Mouse (Mus musculus) c-Kit-positive CD71-negative TER-119-negative erythroid progenitor cells, embryonic 14.5 days (primary cell): ENCODE results near the gene Cep41.

Source experiments
- DNase-seq: peaks from one replicate; pipeline ENCODE4 v3.0.0-alpha.2; 2013; ENCODE audit warnings: low read depth

The Cep41 gene

DNA sequence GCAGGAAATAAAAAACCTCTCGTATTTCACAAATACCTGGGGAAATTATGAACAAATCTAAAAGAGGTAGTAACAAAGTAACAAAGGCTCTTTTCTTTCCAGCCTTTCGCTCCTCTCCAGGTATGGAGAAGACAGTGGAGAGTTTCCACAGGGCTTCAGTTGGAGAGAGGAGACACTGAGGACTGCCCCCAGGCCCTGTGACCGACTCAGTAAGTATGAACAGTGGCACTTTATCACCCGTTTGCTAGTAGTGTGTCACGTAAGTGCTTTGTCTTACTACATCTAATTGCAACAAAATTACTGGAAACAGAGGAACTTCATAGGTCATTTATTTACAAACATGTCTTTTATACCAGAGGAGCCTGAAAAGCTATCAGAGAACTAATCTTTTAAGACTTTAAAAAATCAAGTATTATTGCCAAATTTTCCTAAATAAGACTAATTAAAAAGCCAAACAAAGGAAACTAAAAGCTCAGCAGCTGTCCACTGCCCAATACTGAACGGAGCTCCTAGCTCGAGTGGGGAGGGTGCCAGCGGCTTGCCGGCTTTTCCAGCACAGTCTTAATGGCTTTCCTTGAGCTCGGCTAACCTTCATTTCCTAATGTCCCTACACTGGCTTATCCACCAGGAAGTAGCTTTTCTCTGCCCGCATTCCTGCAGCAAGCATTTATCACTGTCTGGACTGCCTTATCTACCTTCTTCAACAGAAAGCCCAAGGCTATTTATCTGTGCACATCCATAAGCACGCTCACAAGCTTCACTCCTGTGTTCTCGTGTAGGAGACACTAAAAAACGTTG, 19.6 kb downstream of the Cep41 start:
- no peak for DNase-seq

DNA sequence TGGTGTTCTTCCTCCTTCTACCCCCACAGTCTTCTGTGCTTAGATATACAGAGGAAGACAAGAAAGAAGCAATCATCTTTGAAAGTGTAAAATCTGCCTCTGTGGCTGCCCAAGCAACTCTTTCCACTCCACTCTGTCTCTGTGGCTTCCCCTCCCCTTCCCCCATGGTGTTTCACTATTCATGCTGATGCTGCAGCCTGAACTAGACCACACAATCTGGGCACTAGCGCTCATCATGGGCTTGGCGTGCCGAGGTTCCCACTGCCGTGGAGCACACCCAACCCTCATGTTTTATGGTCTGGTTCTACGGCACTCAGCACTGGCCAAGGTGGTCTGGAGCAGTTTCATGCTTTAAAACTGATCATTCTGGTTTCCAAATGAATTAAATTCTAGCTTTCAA, 21.9 kb downstream of the Cep41 start:
- DNase-seq, result no peak

DNA sequence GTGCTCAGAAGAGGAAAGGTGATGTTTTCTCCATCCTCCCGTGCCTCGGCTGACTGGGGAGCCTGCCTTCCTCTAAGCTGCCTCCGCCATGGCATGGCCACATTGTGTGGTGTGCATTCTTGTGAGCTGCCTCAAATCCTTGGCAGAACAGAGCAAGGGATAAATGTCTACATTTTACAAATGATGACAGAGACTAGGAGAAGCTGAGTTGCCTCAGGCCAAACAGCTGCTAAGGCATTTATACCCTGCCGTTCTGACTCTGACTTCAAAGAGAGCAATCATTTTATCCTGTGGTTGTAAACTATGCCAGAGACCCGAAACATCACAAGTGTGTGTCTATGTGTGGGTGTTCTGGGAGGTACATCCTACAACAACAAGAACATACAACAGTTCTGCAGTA, 26.0 kb downstream of the Cep41 start:
- no peak for DNase-seq

DNA sequence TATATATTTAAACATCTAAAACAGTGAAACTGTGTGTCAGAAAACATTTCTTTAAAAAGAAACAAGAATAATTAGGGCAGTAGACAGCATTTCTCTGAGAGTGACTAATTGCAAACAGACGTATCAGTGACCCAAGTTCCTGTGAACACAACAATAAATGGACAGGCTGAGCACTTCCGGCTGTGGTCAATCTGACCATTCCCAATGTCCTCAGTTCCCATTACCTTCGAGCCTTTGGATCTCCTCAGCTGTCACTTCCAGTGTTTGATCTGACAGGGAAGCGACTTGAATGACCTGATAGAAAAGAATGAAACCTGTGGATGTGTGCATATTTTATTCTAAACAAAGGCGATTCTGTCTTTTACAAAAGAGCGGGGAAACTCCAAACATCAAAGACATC, 27.5 kb downstream of the Cep41 start:
- DNase-seq, result no peak

DNA sequence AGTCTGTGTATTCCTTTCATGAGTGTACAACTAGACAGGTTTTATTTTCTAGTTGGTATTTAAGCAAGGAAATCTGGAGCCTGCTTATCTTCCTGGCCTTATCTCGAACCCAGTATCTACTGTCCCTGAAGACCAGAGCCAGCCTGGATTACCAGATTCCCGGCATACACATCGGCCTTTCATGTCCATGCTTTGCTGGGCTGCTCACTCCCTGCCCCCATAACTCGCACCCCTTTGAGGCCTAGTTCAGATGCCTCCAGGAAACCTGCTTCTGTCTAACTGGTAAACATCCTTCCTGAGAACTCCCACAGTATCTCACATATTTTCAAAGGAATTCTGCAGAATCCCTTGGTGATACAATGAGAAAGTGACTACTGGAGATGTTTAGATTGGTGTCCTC, 28.3 kb downstream of the Cep41 start:
- no peak for DNase-seq

DNA sequence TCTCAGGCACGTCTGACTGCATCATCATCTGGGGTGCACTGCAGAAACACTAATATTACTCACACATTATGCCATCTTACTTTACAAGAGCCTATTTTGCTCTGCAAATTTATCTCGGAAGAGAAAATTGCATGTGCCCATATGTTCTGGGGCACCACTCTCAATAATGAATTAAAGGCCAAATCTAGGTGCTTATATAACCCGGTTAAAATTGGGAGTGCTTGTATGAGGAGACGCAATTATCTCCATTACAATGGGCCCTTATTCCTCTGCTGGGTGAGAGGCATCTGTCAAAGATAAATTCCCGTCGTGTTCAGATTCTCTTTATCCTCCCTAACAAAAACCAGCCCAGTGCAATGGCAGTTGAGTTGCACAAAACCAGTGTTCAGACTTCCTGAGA, 28.8 kb downstream of the Cep41 start:
- DNase-seq, result no peak

DNA sequence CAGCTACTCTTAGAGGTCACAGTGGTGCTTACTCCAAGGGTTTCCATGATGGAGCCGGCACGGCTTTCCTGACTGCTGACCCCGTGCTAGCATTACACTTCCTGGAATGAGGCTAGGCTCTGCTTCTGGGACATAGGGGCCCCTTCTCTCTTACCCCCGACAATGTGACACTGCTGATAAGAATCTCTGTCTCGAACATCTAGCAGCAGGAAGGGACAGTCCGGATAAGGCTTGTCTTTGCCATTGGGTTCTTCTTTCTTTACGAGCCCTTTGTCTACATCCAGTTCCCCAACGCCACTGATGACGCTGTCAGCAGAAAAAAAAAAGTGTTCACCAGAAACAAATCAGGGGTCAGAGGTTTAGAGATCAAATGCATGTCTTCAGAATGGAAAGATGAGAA, 34.9 kb downstream of the Cep41 start:
- no peak for DNase-seq

DNA sequence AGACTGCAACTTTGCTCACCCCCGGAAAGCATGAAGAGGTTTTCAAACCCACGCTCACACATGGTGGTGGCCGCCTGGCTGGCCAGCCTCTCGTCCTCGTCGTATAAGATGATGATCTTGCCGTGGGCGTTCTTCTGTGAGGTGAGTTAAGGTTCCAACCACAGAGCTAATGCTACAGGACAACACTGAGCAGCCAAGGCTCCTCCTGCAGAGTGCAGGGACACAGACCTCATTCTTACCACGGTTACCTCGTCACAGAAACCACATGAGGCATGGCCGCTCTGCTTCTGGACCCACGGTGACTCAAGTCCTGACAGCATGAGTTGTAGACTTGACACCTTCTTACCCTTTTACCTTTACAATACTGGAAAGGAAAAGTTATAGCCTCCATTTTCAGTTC, 36.3 kb downstream of the Cep41 start:
- DNase-seq, result no peak

DNA sequence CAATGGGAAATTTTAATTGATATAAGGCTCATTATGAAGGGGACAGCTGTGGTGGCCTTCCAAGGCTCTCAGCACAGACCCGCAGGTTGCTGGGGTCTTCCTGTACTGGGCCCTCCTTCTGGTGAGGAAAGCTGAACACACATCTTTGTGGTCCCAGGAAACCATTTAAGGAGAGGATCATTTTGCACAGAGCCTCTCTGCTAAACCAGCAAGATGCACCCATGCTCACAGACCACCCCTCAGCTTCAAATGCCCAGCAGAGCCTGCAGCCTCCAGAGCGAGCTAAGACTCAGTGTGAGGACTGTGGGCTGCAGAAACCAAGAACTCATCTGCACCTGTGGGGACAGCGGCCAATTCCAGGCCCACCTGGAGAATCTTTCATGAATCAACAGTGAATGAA, 38.6 kb downstream of the Cep41 start:
- DNase-seq, result no peak

DNA sequence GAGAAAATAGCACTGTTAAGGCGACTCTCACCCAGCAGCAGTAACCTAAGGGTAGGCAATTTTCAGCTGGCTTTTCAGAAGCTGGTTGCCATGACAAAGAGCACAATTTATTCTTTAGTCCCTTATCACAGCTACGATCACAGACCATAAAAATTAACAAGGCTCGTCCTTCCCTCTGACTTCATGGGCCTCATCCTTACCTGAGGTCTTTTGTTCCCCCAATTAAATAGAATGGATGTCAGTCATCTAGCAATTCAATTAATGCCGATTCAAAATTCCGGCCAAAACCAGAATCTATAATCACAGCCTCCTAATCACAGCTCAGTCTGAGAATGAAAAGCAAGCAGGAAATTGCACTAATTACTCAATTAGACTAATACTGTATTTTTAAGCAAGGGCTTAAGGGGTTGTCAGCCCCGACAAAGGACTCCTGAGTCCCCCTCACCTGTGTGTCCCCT, 39.1 kb downstream of the Cep41 start:
- DNase-seq, result no peak

DNA sequence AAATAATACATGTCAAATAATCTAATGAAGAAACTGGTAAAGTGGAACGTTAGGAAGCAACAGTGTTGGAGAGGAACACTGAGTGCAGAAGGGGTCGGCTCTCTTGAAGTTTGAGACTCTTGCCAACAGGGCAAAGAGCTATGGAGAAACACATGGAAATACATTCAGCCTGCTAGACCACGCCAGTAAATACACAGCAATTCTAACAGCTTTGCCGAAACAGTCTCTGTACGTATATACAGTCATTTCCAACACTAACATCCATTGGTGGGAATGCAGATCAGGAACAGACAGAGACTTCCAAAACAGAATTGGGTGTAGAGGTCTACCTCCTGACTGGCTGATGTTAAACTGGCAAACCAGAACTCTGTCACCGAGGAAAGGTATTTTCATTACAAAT, 40.0 kb downstream of the Cep41 start:
- DNase-seq, result no peak

DNA sequence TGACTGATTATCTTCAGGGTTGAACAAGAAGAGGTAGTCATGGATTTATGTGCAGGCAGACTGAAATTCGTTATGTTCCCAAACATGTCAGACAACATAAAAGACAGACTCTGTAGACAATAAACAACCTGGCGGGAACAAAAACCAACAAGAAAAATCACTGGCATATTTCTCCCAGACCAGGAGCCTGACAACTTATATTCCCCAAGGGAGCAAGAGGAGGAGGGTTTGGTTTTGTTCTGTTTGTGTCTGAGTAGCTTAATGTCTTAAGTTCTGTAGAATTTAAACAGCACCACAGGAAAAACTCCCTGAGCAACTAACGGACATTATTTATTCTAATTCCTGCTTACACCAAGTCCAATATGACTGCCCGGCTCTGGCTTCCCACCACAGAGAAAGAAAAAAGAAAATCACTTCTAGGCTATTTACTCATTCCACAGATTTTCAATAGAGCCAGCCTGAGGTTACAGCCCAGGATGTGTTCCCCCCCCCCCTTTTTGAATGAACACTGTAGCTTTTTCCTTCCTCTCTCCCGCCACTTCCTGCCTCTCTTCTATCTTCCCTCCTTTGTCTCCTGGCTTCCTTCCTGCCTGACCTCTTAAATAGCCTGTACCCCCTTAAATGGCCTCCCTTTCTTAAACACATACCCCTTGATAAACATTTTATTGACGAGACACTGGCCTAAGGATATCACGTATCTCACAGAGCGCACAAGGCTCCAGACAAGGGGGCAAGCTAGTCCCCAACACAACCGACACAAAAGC, 40.9 kb downstream of the Cep41 start:
- no peak for DNase-seq

DNA sequence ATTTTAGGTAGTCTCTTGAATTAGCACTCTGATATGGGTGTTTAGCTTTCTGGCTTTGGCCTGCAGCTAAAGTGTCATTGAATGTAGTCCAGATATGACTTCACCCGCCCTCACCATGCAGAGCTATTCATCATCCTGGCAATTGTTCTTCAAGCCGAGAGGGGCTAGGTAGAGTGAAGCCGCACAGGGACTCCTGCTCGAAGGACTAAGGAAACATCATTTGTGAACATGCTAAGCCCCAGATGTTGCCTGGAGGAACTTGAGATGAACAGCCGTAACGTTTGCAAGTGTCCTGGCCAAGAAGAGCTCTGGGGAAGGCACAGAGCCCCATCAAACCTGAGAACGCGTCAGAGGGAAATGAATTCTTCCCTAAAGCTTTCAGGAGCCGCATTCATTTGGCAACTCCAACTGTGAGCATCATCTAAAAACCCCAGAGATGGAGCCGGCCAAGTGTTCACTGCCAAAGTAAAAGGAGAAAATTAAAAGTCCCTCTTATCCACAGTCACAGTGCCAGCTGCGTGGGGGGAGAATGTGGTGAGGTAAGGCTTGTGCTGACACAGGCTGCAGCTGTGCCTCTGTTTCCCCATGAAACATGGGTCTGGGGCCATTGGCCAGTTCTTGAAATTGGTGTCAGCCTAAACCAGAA, 43.8 kb downstream of the Cep41 start:
- DNase-seq, result no peak

DNA sequence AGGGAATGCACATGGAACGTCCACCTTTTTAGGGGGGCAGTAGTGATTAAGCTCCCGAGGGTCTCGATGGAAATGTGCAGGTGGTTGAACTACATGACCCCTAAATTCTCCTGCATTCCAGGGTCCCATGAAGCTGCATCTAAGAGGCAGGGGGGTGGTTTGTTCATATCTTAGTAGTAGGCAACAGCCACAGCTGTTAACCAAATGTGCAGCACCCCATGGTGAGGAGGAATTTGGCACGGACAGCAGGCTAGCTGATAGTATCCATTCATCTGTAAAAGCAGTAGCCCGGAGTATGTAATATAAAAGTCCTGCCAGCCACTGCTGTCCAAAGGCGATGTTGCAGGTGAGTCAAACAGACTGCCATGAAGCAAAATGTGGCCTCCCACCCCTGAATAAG, 48.2 kb downstream of the Cep41 start:
- DNase-seq, result no peak

DNA sequence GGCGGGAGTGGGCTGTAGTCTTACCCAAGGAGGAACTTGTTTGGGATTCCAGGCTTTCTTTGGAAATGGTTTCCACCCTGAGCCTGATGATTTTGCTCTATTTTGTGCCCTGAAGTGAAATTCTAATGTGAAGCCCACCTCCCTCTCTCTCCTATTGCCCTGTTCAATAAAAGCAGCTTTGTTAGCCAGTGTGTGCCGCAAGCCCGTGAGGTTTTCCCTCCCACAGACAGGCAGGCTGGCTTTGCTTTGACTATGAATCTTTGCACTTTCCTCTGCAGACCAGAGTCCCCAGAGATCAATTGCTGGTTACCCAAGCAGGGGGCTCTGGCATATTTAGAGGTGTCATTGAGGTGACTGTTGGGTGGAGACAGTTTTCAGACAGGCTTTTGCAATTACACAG, 49.1 kb downstream of the Cep41 start:
- no peak for DNase-seq

DNA sequence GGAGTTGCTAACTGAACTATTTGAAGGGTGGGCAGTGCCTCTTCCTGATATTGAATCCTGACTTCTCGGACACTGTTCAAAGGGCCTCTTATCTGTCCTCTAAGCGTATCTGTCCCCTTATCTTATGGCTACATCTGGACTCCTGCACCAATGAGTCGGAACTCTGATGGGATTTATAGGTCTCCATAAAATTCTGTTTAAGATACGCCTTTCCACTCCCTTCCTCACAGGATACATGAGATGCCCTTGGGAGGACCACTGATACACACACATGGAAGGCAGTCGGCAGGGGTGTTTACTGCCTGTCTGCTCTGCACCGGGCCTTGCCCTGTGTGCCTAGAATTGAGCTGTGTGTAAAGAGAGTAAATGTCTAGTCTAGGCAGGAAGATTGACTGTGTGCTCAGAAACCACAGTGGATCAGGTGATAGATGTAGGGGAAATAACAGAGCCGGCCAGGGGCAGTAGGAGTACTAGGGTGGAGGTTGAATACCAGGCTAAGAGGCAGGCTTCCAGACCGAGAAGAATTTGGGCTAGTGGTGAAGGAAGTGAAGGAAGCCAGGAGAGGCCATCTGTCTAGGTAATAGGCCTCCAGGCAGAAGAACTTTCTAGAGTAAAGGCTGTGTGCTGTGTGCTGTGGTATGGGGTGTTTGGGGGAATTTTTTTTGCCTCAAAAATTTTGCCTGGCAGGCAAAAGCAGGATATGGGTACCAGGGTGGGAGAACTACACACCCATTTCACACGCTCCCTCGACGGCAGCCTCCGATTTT, 49.7 kb downstream of the Cep41 start:
- DNase-seq, result no peak

DNA sequence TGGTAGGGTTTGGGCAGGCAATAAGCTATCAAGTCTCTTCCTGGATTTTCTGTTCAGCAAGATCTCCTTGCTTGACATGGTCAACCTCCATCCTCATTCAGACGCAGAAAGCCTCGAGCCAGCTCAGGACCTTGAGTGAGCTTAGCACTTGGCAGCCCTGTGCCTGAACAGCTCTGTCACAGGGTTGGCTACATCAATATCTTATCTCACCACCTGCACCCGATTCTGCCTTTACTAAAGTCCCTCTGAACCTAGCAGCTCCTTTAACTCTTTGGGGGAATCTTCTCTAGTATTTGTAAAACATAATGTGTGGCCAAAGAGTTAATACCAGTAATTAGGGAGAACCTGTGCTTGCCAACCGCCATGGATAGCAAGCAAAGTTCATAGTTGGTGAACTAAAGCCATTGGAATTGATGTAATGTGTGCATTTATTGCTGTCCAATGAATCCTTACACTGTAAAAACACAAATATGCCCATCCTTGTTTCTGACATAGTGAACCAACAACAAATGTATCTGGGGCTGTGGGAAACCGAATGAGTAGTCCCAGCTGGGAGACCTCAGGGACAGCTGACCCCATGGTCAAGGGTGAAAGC, 54.8 kb downstream of the Cep41 start, which contains the start of gene Cpa1:
Cpa1 (plus strand) TSS at position 545 of the 595 bp plus-strand sequence.
- DNase-seq, result no peak

DNA sequence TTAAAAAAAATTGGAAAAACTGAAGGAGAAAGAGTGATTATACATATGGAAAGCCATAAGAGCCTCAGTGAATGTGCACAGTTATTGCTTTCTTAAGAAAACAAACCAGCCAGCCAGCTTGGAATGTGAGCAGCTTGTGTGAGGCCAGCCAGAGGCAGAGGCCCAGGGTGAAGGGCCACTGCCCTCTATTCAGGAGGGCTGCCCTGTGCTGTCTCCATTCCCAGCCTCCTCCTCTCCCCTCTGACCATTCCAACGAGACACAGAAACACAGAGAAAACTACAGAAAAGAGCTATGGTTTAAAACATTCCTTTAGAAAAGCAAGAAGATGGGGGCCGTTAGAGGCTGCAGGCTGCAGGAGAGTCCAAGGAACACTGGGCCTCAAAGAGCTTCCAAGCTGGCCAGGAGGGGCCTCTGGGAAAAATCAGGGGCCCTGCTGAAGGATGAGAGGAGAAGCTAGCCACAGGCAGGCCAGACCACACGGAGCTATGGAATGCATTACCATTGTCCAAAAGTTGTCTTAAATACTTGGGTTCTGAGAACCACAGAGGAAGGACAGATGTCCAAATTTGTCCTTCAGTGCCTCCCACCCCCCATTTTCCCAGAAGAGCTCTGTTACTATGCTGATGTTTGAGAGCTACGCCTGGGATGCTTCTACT, 57.2 kb downstream of the Cep41 start:
- no peak for DNase-seq

DNA sequence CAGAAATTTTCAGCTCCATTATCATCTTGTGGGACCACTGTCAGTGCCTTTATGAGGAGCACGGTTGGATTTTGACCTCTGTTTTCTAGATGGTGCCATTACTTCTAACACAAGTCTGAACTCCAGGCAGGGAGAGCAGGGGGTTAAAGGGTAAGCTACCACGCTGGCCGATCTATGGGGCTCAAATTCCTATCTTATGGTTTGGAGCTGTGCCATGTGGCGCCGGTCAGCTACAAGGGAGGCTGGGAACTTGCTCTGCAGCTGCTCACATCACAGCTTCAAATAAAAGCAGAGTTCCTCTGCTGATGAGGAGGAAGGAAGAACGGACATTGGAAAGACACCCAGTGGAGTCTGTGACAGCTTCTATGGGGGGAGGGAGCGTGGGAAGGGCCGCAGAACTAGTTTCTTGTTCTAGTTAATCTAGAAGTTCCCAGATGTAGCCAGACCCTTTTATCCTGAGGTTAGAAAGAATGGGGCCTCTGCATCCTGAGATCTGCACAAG, 58.1 kb downstream of the Cep41 start:
- DNase-seq, result no peak

DNA sequence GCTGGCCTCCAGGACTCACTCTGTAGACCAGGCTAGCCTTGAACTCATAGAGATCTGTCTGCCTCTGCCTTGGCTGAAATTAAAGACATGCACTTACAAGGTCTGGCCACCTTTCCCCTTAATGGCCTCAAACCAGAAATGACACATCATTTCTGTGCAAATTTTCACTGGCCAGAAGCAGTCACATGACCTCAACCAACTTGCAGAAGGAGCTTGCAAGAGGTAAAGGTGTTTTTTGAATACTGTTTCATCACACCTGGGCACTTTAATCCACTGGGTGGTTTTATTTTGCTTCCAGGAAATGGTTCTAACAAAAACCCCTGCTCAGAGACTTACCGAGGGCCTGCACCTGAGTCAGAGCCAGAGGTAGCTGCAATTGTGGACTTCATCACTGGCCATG, 63.6 kb downstream of the Cep41 start:
- DNase-seq, result no peak

DNA sequence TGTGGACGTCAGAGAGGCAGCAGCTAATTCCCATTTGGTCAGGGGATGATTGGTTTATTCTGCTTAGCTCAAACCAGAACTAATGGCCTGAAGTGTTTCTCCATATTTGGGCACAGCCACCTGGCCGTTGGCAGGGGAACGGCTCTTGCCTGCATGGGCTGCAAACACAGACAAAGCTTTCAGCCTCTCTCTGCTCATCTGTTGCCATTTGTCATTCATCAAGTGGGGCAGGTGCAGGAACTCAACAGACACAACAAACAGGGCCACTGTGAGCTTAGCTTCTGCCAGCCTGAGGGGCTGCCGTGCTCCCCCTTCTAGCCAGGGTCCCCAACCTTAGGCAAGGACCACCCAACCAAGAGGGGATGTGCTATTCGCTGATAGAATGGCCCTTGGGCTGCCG, 65.4 kb downstream of the Cep41 start:
- no peak for DNase-seq
